Mouse (Mus musculus) MEL (cell line): ENCODE results near the gene Srsf11.

Source experiments
- CHD1 ChIP-seq: IDR thresholded peaks from 2 replicates; pipeline ENCODE4 v1.6.1; 2012; ENCODE audit warnings: low read depth, mild to moderate bottlenecking, inconsistent platforms, low read length, improper control_type of control experiment
- CTCF ChIP-seq, 3 experiments: IDR thresholded peaks in 2 of 3; conservative IDR thresholded peaks in 1 of 3; 2 replicates each; pipeline ENCODE4 v1.5.1; 2011 to 2012; ENCODE audit warnings: low read length in 3 of 3, low read depth in 2 of 3, mild to moderate bottlenecking in 2 of 3, improper control_type of control experiment in 1 of 3, inconsistent platforms in 1 of 3, mixed read lengths in 1 of 3, moderate library complexity in 1 of 3; ENCODE audit not compliant: control insufficient read depth in 1 of 3, insufficient read depth in 1 of 3, poor library complexity in 1 of 3, severe bottlenecking in 1 of 3
- E2F4 ChIP-seq: IDR thresholded peaks from 2 replicates; pipeline ENCODE4 v1.6.1; 2011; ENCODE audit warnings: low read depth, low read length, improper control_type of control experiment, borderline replicate concordance
- EP300 ChIP-seq, 2 experiments: IDR thresholded peaks; 2 replicates each; pipeline ENCODE4 v1.6.1; 2011; ENCODE audit warnings: improper control_type of control experiment in 2 of 2, low read length in 2 of 2, low read depth in 1 of 2, mild to moderate bottlenecking in 1 of 2
- ETS1 ChIP-seq: IDR thresholded peaks from 2 replicates; pipeline ENCODE4 v1.6.1; 2012; ENCODE audit warnings: low read depth, mild to moderate bottlenecking, inconsistent platforms, low read length, improper control_type of control experiment, moderate library complexity
- GABPA ChIP-seq: IDR thresholded peaks from 2 replicates; pipeline ENCODE4 v1.6.1; 2012; ENCODE audit warnings: low read depth, mild to moderate bottlenecking, inconsistent platforms, low read length, improper control_type of control experiment, moderate library complexity
- MAFK ChIP-seq: IDR thresholded peaks from 2 replicates; pipeline ENCODE4 v1.6.1; 2011; ENCODE audit warnings: low read depth, mild to moderate bottlenecking, low read length, improper control_type of control experiment, borderline replicate concordance
- MEF2A ChIP-seq: IDR thresholded peaks from 2 replicates; pipeline ENCODE4 v1.6.1; 2014; ENCODE audit warnings: low read depth, mild to moderate bottlenecking, inconsistent platforms, low read length, improper control_type of control experiment; ENCODE audit not compliant: poor library complexity, insufficient replicate concordance, severe bottlenecking; ENCODE audit errors: extremely low read depth
- NELFE ChIP-seq: IDR thresholded peaks from 2 replicates; pipeline ENCODE4 v1.6.1; 2011; ENCODE audit warnings: low read depth, low read length, improper control_type of control experiment
- NRF1 ChIP-seq: IDR thresholded peaks from 2 replicates; pipeline ENCODE4 v1.6.1; 2014; ENCODE audit warnings: low read depth, mild to moderate bottlenecking, inconsistent platforms, low read length, improper control_type of control experiment, moderate library complexity; ENCODE audit not compliant: poor library complexity, insufficient read depth, severe bottlenecking
- POLR2A ChIP-seq, 2 experiments: IDR thresholded peaks; 2 replicates each; pipeline ENCODE4 v1.6.1; 2011 to 2012; ENCODE audit warnings: low read length in 2 of 2, mild to moderate bottlenecking in 2 of 2, control low read depth in 1 of 2, improper control_type of control experiment in 1 of 2, low read depth in 1 of 2, moderate library complexity in 1 of 2; ENCODE audit not compliant: control insufficient read depth in 1 of 2, insufficient read depth in 1 of 2, poor library complexity in 1 of 2
- POLR2AphosphoS2 ChIP-seq: IDR thresholded peaks from 2 replicates; pipeline ENCODE4 v1.6.1; 2011; ENCODE audit warnings: low read length, improper control_type of control experiment
- SMC3 ChIP-seq: IDR thresholded peaks from 2 replicates; pipeline ENCODE4 v1.6.1; 2011; ENCODE audit warnings: low read depth, low read length, improper control_type of control experiment
- ZC3H11A ChIP-seq: IDR thresholded peaks from 2 replicates; pipeline ENCODE4 v1.6.1; 2012; ENCODE audit warnings: low read depth, mild to moderate bottlenecking, inconsistent platforms, low read length, improper control_type of control experiment

- TF ChIP-seq CTCF (IDR thresholded peaks at IDR 0.05 in 2 of 3, conservative IDR thresholded peaks at IDR 0.05 in 1 of 3; ENCODE audit: control insufficient read depth in 1 of 3, insufficient read depth in 1 of 3, low read depth in 2 of 3, low read length in 3 of 3, poor library complexity in 1 of 3, severe bottlenecking in 1 of 3): no peak
- TF ChIP-seq GABPA: no peak
- no peak for TF ChIP-seq SMC3
- no peak for TF ChIP-seq EP300 (IDR thresholded peaks at IDR 0.05; ENCODE audit: low read depth in 1 of 2, low read length in 2 of 2)
- no peak for TF ChIP-seq ETS1
- no peak for TF ChIP-seq E2F4
- TF ChIP-seq NELFE: no peak
- no peak for TF ChIP-seq MAFK
- no peak for TF ChIP-seq CHD1
- TF ChIP-seq NRF1: no peak
- no peak for TF ChIP-seq POLR2AphosphoS2
- TF ChIP-seq ZC3H11A: no peak
- no peak for TF ChIP-seq MEF2A
- TF ChIP-seq POLR2A (IDR thresholded peaks at IDR 0.05; ENCODE audit: control insufficient read depth in 1 of 2, insufficient read depth in 1 of 2, low read depth in 1 of 2, low read length in 2 of 2, poor library complexity in 1 of 2): no peak
These were observed 28.8 kb upstream of the Srsf11 start for GRCm38 (mm10) chr3:158065256-158065655.
